Mouse (Mus musculus): ENCODE results near the gene Mtor.
A peak's percentile ranks its signal among the peaks of the same experiment; 100 is the strongest.

The Mtor gene

GRCm38 (mm10) chr4:148448179-148448852 is at the start of gene Mtor:
Gene Mtor (plus strand): TSS chr4:148448611.
- peak; percentile 91 to 97 for DNase-seq (ENCODE audit: low spot score in 2 of 2)

- no peak for DNase-seq (ENCODE audit: low spot score in 2 of 2)
Observed at GRCm38 (mm10) chr4:148399437-148400094, 48.8 kb upstream of the Mtor start.

GRCm38 (mm10) chr4:148403402-148403801 is 45.0 kb upstream of the Mtor start:
- DNase-seq (ENCODE audit: low spot score in 2 of 2) = no peak

GRCm38 (mm10) chr4:148404748-148405147 is 43.7 kb upstream of the Mtor start:
- no peak for DNase-seq (ENCODE audit: low spot score in 2 of 2)

GRCm38 (mm10) chr4:148405255-148405788 is 43.1 kb upstream of the Mtor start:
- no peak for DNase-seq (ENCODE audit: low spot score in 2 of 2)

GRCm38 (mm10) chr4:148408256-148408975 is 40.0 kb upstream of the Mtor start:
- DNase-seq (ENCODE audit: low spot score in 2 of 2) = no peak

- no peak for DNase-seq (ENCODE audit: low spot score in 2 of 2)
Observed at GRCm38 (mm10) chr4:148415575-148415974, 32.8 kb upstream of the Mtor start.

- no peak for DNase-seq (ENCODE audit: low spot score in 2 of 2)
Observed at GRCm38 (mm10) chr4:148417074-148417526, 31.3 kb upstream of the Mtor start.

GRCm38 (mm10) chr4:148417559-148417958 is 30.9 kb upstream of the Mtor start:
- no peak for DNase-seq (ENCODE audit: low spot score in 2 of 2)

- no peak for DNase-seq (ENCODE audit: low spot score in 2 of 2)
Observed at GRCm38 (mm10) chr4:148426950-148427850, 21.2 kb upstream of the Mtor start.

GRCm38 (mm10) chr4:148428544-148428943 is 19.9 kb upstream of the Mtor start:
- no peak for DNase-seq (ENCODE audit: low spot score in 2 of 2)

GRCm38 (mm10) chr4:148429121-148429520 is 19.3 kb upstream of the Mtor start:
- DNase-seq (ENCODE audit: low spot score in 2 of 2) = no peak

GRCm38 (mm10) chr4:148429686-148430085 is 18.7 kb upstream of the Mtor start:
- DNase-seq (ENCODE audit: low spot score in 2 of 2) = peak; percentile 57 to 63

GRCm38 (mm10) chr4:148430880-148431519 is 17.4 kb upstream of the Mtor start:
- no peak for DNase-seq (ENCODE audit: low spot score in 2 of 2)

- no peak for DNase-seq (ENCODE audit: low spot score in 2 of 2)
Observed at GRCm38 (mm10) chr4:148432488-148432887, 15.9 kb upstream of the Mtor start.

GRCm38 (mm10) chr4:148433336-148433735 is 15.1 kb upstream of the Mtor start:
- DNase-seq (ENCODE audit: low spot score in 2 of 2) = no peak

- DNase-seq (ENCODE audit: low spot score in 2 of 2) = no peak
Observed at GRCm38 (mm10) chr4:148433813-148434212, 14.6 kb upstream of the Mtor start.

GRCm38 (mm10) chr4:148434554-148434953 is 13.9 kb upstream of the Mtor start:
- no peak for DNase-seq (ENCODE audit: low spot score in 2 of 2)

GRCm38 (mm10) chr4:148435106-148435505 is 13.3 kb upstream of the Mtor start:
- DNase-seq (ENCODE audit: low spot score in 2 of 2) = no peak

GRCm38 (mm10) chr4:148435657-148436330 is 12.6 kb upstream of the Mtor start:
- DNase-seq (ENCODE audit: low spot score in 2 of 2) = peak; percentile 52 to 55

Data from frontal cortex, postnatal 36 days (tissue).